Mouse (Mus musculus) G1E (cell line): ENCODE measurements around the gene Ppp6c.

ENCODE experiments used
- CTCF ChIP-seq: IDR thresholded peaks from 2 replicates; pipeline ENCODE4 v1.5.1; 2012; ENCODE audit warnings: low read depth, low read length, inconsistent platforms, mixed read lengths
- POLR2AphosphoS5 ChIP-seq: IDR thresholded peaks from 2 replicates; pipeline ENCODE4 v1.6.1; 2012; ENCODE audit warnings: low read depth, low read length, inconsistent platforms; ENCODE audit not compliant: insufficient replicate concordance
- TAL1 ChIP-seq: conservative IDR thresholded peaks from 2 replicates; pipeline ENCODE4 v1.6.1; 2012; ENCODE audit warnings: low read depth, low read length, inconsistent platforms, mixed read lengths

- TF ChIP-seq CTCF (no peak), TAL1 (no peak), POLR2AphosphoS5 (no peak)
These were observed 40.3 kb downstream of the Ppp6c start for GRCm38 (mm10) chr2:39185942-39186341.
